Mouse (Mus musculus): ENCODE measurements around the gene Myh14.

The Myh14 gene

GRCm38 (mm10) chr7:44571811-44572210 is 98.8 kb downstream of the Myh14 start:
- DNase-seq, result no peak

GRCm38 (mm10) chr7:44570989-44571388 is 99.7 kb downstream of the Myh14 start:
- no peak for DNase-seq

GRCm38 (mm10) chr7:44568803-44569202 is 101.8 kb downstream of the Myh14 start:
- no peak for DNase-seq

DNA sequence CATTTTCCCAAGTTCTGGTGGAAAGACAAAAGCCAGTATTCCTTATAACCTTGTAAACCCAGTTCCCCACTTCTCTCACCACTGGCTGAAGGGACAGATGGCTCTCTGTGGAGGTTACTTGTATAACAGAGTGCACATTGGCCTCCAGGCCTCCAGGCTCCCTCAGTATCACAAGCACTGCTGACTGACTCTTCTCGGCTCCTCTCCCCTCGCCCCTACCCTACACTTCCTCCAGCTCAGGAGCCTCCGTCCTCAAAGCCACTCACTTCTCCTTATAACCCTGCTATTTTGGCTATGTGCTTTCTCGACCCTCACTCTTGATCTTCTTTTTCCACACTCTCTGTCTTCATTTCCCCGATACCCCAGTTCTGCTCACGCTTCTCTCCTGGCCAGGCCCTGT is 105.2 kb downstream of the Myh14 start:
- DNase-seq, result no peak

DNA sequence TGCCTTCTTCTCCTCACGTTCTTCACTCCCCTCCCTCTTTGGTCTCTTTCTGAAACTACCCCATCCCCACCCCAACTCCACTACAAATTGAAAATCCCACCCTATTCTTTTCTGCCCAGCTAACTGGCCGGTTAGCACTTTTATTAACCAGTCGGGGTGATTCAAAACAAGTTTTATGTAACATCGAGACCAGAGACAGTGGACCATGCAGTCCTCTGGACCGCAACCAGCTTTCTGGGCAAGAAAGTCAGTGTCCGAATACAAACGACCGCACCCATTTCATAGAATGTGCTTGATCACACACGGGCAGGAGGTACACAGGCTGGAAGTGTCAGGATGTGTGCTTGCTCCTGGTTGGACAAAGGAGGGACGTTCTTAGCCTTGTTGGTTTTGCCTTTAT is 106.2 kb downstream of the Myh14 start:
- no peak for DNase-seq

DNA sequence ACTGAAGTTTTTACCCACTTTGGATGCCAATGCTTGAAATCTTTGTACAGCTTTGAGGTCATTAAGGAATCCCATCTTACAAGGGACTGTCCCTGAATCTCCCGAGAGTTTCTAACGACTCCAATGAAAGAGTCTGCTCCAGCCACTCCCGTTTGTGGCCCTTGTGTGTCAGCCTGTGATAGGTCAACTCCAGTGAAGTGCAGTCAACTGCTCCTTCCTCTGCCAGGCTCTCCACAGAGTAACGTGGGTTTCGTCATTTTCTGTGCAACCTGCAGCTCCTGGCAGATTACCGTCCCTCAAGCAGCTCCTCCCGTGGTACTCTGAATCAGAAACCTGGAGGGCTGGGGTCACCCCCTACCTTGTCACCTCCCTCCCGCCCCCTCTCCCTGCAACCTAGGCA is 107.4 kb downstream of the Myh14 start:
- DNase-seq, result no peak

GRCm38 (mm10) chr7:44560435-44561400 is 109.9 kb downstream of the Myh14 start:
- DNase-seq, result peak; percentile 60

DNA sequence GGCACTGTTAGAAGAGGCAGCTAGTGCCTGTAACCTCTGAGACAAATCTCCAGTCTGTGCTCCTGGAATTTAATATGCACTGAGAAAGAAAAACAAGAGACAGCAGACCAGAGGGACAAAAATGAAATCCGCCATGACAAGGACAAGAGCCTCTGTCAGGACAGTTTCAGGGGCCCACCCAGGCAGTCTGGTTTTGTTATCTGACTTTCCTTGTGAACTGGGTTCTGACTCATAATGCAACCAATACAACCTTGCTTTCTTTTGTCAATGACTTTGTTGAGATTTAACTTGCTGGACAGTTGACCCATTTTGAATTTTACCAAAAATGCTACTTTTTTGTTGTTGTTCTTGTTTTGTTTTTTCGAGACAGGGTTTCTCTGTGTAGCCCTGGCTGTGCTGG is 113.0 kb downstream of the Myh14 start:
- DNase-seq, result no peak

Measured in right cerebral cortex, postnatal 25 days (tissue).